Mouse (Mus musculus) lung, postnatal 0 days (tissue): ENCODE data around the gene Fam50b.

ENCODE experiments used
- CTCF ChIP-seq: IDR thresholded peaks from 2 replicates; pipeline ENCODE4 v1.5.1; 2016; ENCODE audit warnings: antibody characterized with exemption, mild to moderate bottlenecking
- EP300 ChIP-seq: IDR thresholded peaks from 2 replicates; pipeline ENCODE4 v1.6.1; 2016; ENCODE audit warnings: antibody characterized with exemption, mild to moderate bottlenecking, control low read depth

DNA sequence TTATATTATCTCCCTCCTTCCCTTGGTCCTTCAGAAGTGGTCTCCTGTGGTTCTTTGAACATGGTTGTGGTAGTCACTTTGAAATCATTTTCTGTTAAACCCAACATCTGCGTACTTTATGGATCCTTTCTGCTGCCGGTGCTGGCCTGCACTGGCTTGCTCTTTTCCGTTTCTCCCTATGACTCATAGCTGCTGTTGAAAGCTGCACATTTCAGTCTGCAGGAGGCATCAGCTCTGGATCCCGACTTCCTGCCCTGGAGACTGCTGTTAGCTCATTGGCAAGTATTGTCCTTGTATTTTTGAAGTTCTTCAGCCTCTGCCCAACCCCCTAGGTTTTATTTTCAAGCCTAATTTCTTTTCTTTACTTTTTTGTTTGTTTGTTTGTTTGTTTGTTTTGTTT lies 31.9 kb downstream of the Fam50b start:
- TF ChIP-seq CTCF (peak; percentile 35; the same call in 1 of the 2 replicates), EP300 (no peak)
